Mouse (Mus musculus) megakaryocyte, embryonic 14.5 days (primary cell): Measurements from ENCODE around the gene Gm17657.

Experiments
- FLI1 ChIP-seq: IDR thresholded peaks from 2 replicates; pipeline ENCODE4 v1.6.1; 2012; ENCODE audit warnings: low read length, inconsistent platforms, mixed read lengths
- GATA1 ChIP-seq: IDR thresholded peaks from 3 replicates; pipeline ENCODE4 v1.6.1; 2012; ENCODE audit warnings: mixed read lengths, low read length, inconsistent platforms, borderline replicate concordance

- no peak for TF ChIP-seq GATA1
- no peak for TF ChIP-seq FLI1
Observed at GRCm38 (mm10) chr17:29519731-29520130, 29.7 kb downstream of the Gm17657 start.
